Mouse (Mus musculus): Measurements from ENCODE around the gene Itgam.

The Itgam gene

GRCm38 (mm10) chr7:128057860-128058259, 4.6 kb upstream of the Itgam start:
- WGBS, result 88% methylated on average over 8 of the region's 8 CpGs

DNA sequence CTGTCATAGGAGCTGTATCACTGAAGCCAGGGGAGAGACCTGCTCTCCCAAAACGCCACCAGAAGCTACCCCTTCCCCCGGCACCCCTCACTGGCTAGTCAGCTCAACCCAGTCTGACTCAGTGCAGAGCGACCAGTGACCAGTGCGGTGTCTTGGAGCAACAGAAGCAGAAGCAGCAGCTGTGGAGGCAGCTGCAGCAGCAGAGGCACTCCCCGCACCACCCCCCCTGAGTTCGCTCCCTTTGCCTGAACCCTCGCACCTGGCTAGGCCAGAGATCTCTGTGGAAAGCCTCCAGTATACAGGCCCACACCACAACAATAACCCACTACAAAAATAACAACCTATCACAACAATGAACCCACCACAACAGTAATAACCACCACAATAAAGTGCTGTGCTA, 3.9 kb upstream of the Itgam start:
- WGBS, result 77% methylated on average over 7 of the region's 7 CpGs

DNA sequence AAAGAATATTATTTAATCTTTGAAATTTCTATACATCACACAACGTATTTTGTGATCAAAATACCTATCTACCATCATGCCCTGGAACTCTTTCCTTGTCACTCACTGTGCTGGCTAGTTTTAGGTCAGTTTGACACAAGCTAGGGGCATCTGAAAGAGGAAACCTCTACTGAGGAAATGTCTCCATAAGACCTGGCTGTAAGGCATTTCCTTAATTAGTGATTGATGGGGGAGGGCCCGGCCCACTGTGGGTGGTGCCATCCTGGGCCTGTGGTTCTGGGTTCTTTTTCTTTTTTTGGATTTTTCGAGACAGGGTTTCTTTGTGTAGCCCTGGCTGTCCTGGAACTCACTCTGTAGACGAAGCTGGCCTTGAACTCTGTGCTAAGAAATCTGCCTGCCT, 3.3 kb upstream of the Itgam start:
- 80% methylated on average over 4 of the region's 4 CpGs for WGBS

- 88% methylated on average over 6 of the region's 6 CpGs for WGBS
These were observed 856 bp downstream of the Itgam start for GRCm38 (mm10) chr7:128063211-128063781.

DNA sequence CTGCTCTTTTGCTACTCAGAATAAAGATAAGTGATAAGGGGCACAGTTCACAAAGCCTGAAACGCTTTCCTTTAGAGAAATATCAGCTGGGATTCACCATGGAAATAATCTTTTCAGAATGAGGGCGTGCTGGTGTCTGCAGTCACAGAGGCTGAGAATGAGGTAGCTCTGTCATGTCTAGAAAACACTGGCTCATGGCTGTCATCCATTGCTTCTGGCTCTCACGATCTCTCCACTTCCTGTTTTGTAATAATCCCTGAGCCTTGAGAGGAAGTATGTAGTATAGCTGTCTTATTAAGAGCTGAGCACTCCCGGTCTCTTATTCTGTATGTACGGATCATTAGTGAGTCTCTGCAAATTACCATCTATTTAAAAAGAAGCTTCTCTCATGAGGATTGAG, 3.1 kb downstream of the Itgam start:
- 82% methylated on average over 5 of the region's 5 CpGs for WGBS

DNA sequence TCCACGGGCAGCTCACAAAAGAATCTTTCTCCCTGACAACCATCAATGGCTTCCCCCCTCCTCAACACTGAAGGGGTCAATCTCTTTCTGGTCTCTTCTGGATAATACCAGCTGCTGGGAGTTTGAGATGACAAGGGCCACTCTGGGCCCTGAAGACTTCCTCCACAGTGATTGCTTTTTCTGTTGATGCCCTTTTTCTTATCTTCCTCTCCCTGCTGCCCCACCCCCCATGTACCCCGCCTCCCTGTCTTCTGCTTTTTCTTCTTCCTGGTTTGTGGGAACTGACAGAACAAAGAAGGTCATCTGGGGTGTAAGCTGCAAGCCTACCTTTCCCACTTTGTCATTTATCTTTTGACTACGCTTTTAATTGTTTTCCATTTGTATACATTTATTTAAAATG, 5.4 kb downstream of the Itgam start:
- 71% methylated on average over 3 of the region's 3 CpGs for WGBS

DNA sequence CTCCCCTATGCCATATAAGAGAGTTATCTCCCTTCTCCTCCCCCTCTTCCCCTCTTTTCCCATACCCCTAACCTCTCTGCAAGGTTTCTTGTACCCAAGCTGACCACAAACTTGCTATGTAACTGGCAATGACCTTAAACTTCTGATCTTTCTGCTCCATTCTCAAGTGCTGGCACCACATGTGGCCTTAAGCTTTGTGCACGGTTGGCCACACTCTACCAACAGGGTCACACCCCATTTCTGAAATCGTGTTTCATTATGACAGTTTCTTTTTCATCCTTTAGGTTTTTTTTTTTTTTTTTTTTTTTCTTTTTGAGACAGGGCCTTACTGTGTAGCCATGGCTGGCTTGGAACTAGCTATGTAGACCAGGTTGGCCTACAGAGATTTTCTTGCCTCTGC, 7.4 kb downstream of the Itgam start:
- 90% methylated on average over 2 of the region's 2 CpGs for WGBS

DNA sequence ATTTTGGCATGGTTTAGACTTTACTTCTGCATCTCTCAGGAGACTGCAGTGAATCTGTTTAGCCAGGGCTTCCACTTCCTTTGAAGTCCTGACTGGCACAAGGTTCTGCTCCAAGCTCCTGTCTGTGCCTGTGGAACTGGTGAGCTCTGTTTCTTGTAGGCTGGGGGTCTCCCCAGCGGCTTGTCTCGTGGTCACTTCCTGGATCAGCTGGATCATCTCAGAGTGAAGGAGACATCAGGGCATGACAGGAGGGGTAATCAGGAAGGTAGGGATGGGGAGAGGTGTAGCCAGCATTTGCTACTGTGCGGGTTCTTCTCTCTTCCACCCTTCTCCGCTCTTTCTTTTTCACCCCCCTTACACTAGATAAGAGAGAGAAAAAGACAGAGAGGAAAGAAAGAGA, 9.4 kb downstream of the Itgam start:
- WGBS, result 84% methylated on average over 4 of the region's 4 CpGs

DNA sequence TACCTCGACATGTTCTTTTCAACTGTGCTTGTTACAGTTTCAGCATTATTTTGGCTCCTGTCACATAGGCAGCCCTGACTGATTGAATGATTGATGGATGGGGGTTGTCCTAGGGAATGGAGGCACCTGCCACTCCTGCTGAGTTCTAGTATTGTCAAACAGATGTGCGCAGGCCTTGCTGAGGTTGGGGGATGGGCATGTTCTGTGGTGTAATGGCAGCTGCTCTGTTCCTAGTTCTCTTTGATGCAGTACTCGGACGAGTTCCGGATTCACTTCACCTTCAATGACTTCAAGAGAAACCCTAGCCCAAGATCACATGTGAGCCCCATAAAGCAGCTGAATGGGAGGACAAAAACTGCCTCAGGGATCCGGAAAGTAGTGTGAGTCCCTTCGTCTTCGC, 17.6 kb downstream of the Itgam start:
- WGBS, result 90% methylated on average over 8 of the region's 8 CpGs

GRCm38 (mm10) chr7:128089141-128089540, 26.7 kb downstream of the Itgam start:
- 58% methylated on average over 7 of the region's 7 CpGs for WGBS

- WGBS, result 73% methylated on average over 1 of the region's 1 CpGs
These were observed 35.7 kb downstream of the Itgam start for GRCm38 (mm10) chr7:128098135-128098534.

GRCm38 (mm10) chr7:128100742-128101357, 38.4 kb downstream of the Itgam start:
- 88% methylated on average over 2 of the region's 2 CpGs for WGBS

GRCm38 (mm10) chr7:128105246-128105645, 42.8 kb downstream of the Itgam start:
- 39% methylated on average over 4 of the region's 4 CpGs for WGBS

- WGBS, result 88% methylated on average over 7 of the region's 7 CpGs
These were observed 45.0 kb downstream of the Itgam start for GRCm38 (mm10) chr7:128107462-128107861.

DNA sequence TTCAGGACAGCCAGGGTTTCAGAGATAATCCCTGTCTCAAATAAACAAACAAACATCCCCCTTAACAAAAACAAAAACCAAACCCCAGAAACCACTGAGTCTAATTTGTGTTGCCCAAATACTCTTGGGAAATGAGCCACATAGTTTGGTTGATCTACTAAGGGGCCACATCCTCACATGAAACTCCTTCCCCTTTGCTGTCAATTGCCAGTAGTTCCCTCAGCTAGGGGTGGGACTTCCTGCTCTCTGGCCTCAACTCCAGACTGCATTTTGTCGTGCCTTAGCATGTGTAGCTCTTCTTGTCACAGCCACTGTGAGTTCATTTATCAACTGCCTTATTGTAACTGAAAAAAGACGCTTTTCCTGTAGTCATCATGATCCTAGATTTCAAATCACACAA, 47.9 kb downstream of the Itgam start:
- 73% methylated on average over 2 of the region's 2 CpGs for WGBS

DNA sequence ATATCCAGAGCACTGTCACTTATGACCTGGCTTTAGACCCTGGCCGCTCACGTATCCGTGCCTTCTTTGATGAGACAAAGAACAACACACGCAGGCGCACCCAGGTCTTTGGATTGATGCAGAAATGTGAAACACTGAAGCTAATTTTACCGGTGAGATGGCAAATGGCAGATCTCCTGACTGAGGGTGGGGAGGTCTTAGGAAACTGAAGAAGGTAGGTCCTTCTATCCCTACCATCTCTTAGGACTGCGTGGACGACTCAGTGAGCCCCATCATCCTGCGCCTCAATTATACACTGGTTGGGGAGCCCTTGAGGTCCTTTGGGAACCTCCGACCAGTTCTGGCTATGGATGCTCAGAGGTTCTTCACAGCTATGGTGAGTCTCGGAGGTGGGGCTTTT, 49.7 kb downstream of the Itgam start:
- WGBS, result 94% methylated on average over 11 of the region's 11 CpGs

DNA sequence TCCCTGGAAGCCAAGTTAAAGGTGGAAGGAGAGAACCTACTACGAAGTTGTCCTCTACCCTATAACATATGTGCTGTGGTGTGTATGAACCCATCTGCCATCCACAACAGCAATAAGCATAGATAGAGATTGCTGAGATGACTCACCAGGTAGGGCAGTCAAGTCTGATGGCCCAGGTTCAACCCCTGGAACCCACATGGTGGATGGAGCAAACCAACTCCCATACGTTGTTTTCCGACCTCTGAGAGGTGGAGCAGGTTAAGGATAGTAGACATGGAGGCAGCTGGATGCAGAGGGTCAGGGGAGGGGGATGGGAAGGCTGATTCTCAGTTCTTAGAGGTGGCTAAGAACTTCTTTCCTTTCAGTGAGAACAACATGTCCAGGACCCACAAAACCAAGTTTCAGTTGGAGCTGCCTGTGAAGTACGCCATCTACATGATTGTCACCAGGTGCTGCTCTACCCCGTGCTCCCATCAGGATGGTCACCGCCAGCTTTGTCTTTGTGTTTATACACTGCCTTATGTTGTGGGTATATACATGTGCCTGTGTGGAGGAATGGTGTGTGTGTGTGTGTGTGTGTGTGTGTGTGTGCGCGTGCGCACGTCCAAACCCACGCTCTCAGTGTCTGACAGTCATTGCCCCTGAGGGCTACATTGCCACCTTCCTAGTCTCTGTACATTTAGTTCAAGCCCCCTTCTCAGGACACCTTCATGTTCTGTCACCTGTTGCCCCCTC, 52.1 kb downstream of the Itgam start:
- WGBS, result 94% methylated on average over 11 of the region's 11 CpGs

DNA sequence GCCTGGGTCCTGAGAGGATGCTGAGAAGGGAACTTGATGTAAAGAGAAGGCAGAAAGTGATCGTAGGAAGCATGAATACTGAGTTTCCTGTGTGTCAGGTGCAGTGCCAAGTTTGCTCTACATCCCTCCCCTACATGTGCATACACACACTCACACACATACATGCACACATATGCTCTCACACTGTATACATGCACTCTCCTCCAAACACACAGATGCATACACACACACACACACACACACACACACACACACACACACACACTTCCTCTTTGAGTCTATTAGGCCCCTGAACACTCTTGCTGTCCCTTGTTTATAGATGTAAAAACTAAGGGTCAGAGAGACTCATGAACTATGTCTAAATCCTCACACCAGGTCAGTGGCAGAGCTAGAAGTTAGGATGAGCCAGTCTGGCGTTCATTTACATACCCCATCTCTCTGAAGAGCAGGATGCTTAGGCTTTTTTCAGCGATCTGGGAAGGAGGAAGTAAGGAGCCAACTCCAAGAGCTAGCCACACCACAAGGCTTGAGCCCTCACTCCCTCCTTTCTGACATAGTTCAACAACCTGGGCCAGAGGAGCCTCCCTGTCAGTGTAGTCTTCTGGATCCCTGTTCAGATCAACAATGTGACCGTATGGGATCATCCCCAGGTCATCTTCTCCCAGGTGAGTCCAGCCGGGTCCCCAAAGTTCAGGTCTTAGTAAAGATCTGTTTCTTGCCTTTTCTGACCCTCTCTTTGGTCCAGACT, 52.9 kb downstream of the Itgam start:
- WGBS, result 79% methylated on average over 5 of the region's 5 CpGs

GRCm38 (mm10) chr7:128116396-128116795, 54.0 kb downstream of the Itgam start:
- WGBS, result 98% methylated on average over 5 of the region's 5 CpGs

GRCm38 (mm10) chr7:128119726-128120490, 57.5 kb downstream of the Itgam start:
- WGBS, result 89% methylated on average over 6 of the region's 6 CpGs

Measured in cerebral cortex, adult 2 months (tissue).